Mouse (Mus musculus): Measurements from ENCODE around the gene Mrps7.

- TF ChIP-seq POLR2A (IDR thresholded peaks at IDR 0.05; ENCODE audit: insufficient read depth, low read depth, low read length) (no peak), CTCF (IDR thresholded peaks at IDR 0.05) (no peak)
These were observed 26.2 kb downstream of the Mrps7 start for GRCm38 (mm10) chr11:115629734-115630531.
